9 mouse cellular contexts compared by ENCODE assay signal in the genomic region with DNA sequence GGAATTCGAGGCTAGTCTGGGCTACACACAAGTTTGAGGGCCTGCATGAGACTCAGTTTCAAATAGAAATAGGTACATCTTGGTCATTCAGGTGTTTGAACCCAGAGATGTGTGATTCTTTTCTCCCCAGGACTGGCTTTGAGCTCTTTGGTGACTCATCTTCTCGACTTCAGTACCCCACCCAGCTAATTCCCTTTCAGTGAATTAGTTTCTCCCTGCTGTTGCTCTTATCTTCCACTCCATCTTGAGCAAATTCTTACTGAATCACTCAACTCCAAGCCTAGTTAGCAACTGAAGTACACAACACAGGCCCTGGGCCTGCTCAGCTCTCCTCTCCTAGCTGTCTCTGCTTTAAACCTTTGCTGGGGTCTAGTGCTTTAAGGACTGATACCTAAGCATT. TPM values are rescaled to one million over a fixed set of nuclear protein-coding genes. Genes with fewer than 3 reads are reported as not detected.
A peak's percentile ranks its signal among the peaks of the same experiment; 100 is the strongest.
DNase-seq lines count a peak whose midpoint lies in the region; ATAC-seq and TF ChIP-seq lines count a peak whose summit lies in the region.
"Had no signal": no experiment of that assay in that cellular context is flagged by ENCODE, and none has a peak within 500 bp of the region (broad histone marks: within the 10 kb centered on the region; RNA-seq: fewer than 3 reads in every experiment).

No protein-coding gene starts in this region.

- H3K4me1 ChIP-seq in CH12.LX (ENCODE audit: control insufficient read depth in 1 of 2, insufficient read depth in 2 of 2): peaks cover 10 to 34% of the 10 kb centered on the region in 2 experiments
- H3K4me1 ChIP-seq in forebrain, embryonic 11.5 days (replicated peaks; ENCODE audit: control insufficient read depth, insufficient read depth, low read length): peaks cover 7% of the 10 kb centered on the region; the same call in 1 of the 2 replicates
- H3K4me1 ChIP-seq in liver, embryonic 13.5 days (replicated peaks): peaks cover 38% of the 10 kb centered on the region

- no peaks in the 10 kb centered on the region for H3K27me3 ChIP-seq in CH12.LX (replicated peaks)
- H3K27me3 ChIP-seq in forebrain, embryonic 11.5 days (ENCODE audit: control insufficient read depth, insufficient read depth, low read length): no peaks in the 10 kb centered on the region
- H3K27me3 ChIP-seq in liver, embryonic 13.5 days: no peaks in the 10 kb centered on the region

- TF ChIP-seq CTCF in CH12.LX (conservative IDR thresholded peaks at IDR 0.05 in 1 of 2, IDR thresholded peaks at IDR 0.05 in 1 of 2; ENCODE audit: low read depth in 2 of 2, low read length in 2 of 2): no peak

- no peak for TF ChIP-seq RAD21 in CH12.LX (IDR thresholded peaks at IDR 0.05; ENCODE audit: low read depth, low read length)

- peaks cover 26 to 41% of the 10 kb centered on the region in 2 experiments for H3K36me3 ChIP-seq in CH12.LX (replicated peaks in 1 of 2; ENCODE audit: control insufficient read depth in 1 of 2, insufficient read depth in 1 of 2, low read length in 1 of 2)
- H3K36me3 ChIP-seq in forebrain, embryonic 11.5 days (ENCODE audit: control insufficient read depth, insufficient read depth, low read length): peaks cover 8% of the 10 kb centered on the region; the same call in 1 of the 2 replicates
- H3K36me3 ChIP-seq in liver, embryonic 13.5 days: peaks cover 30% of the 10 kb centered on the region

- H3K9me3 ChIP-seq in CH12.LX (replicated peaks; ENCODE audit: low read length): no peaks in the 10 kb centered on the region
- no peaks in the 10 kb centered on the region for H3K9me3 ChIP-seq in forebrain, embryonic 11.5 days (ENCODE audit: control insufficient read depth, low read length)
- H3K9me3 ChIP-seq in liver, embryonic 13.5 days (replicated peaks): no peaks in the 10 kb centered on the region

- ATAC-seq in forebrain, embryonic 11.5 days (replicated peaks; ENCODE audit: low FRiP score): no peak
- peak; percentile 4; the same call in 1 of the 2 replicates for ATAC-seq in liver, embryonic 13.5 days (ENCODE audit: low read depth)

- H3K27ac ChIP-seq in CH12.LX (ENCODE audit: insufficient read depth, low read depth): peak overlapping the region; percentile 9; the same call in 1 of the 2 replicates
- no peak overlapping the region for H3K27ac ChIP-seq in forebrain, embryonic 11.5 days (ENCODE audit: low read depth, low read length)
- H3K27ac ChIP-seq in liver, embryonic 13.5 days: peak overlapping the region; percentile 93

- peak; percentile 73 for DNase-seq in 416B (ENCODE audit: low read depth)
- DNase-seq in CH12.LX (ENCODE audit: extremely low read depth): no peak
- DNase-seq in forebrain, embryonic 11.5 days (ENCODE audit: low spot score): no peak
- DNase-seq in liver, embryonic 13.5 days: no peak
- DNase-seq in layer of hippocampus, postnatal 14 days (ENCODE audit: low spot score in 2 of 2): no peak
- DNase-seq in ovary, postnatal 14 days (ENCODE audit: low spot score): no peak
- no peak for DNase-seq in cerebellum, adult 9-11 months
- DNase-seq in layer of hippocampus, adult 9-11 months: no peak
- DNase-seq: spleen, adult 18-20 months had no signal

- 80% methylated on average over 2 of the region's 2 CpGs for WGBS in forebrain, embryonic 11.5 days
- WGBS in liver, embryonic 13.5 days (ENCODE audit: insufficient replicate concordance): 20% methylated on average over 2 of the region's 2 CpGs

- peak overlapping the region; percentile 66 to 98 (median 85) for H3K4me3 ChIP-seq in CH12.LX (replicated peaks in 1 of 3; ENCODE audit: low read depth in 2 of 3, low read length in 2 of 3, poor library complexity in 1 of 3)
- peak overlapping the region; percentile 90 for H3K4me3 ChIP-seq in forebrain, embryonic 11.5 days (ENCODE audit: low read depth, low read length)
- peak overlapping the region; percentile 95 for H3K4me3 ChIP-seq in liver, embryonic 13.5 days (replicated peaks)

- in situ Hi-C loops in CH12.LX (cut with MboI; ENCODE audit: low pct_ligation_motif_present, low pct_unique_long_range_greater_than_20kb, low sequenced_read_pairs): no loop called here

- TF ChIP-seq EP300 in CH12.LX (IDR thresholded peaks at IDR 0.05; ENCODE audit: low read length): no peak

- TF ChIP-seq POLR2A in CH12.LX (IDR thresholded peaks at IDR 0.05; ENCODE audit: low read depth, low read length): no peak

- H3K9ac ChIP-seq in CH12.LX (ENCODE audit: insufficient read depth, low read depth): peak overlapping the region; percentile 86
- H3K9ac ChIP-seq in forebrain, embryonic 11.5 days (ENCODE audit: low read length): no peak overlapping the region
- peak overlapping the region; percentile 92 for H3K9ac ChIP-seq in liver, embryonic 13.5 days

- peaks cover 50% of the 10 kb centered on the region for H3K79me2 ChIP-seq in CH12.LX (replicated peaks; ENCODE audit: control insufficient read depth, extremely low read depth, insufficient read depth, poor library complexity, severe bottlenecking)

- dilution Hi-C loops in CH12.LX (cut with MboI; ENCODE audit: extremely low pct_ligation_motif_present, extremely low pct_unique_long_range_greater_than_20kb, low sequenced_read_pairs): no loop called here

- peak overlapping the region; percentile 96 for H3K4me2 ChIP-seq in CH12.LX (ENCODE audit: insufficient read depth, low read depth, poor library complexity, severe bottlenecking)
- H3K4me2 ChIP-seq in forebrain, embryonic 11.5 days (ENCODE audit: low read depth, low read length, severe bottlenecking): peak overlapping the region; percentile 84
- peak overlapping the region; percentile 78 for H3K4me2 ChIP-seq in liver, embryonic 13.5 days

TF ChIP-seq in CH12.LX, 34 proteins besides CTCF, POLR2A, EP300 and RAD21:
- TF ChIP-seq E2F4 (IDR thresholded peaks at IDR 0.05; ENCODE audit: insufficient replicate concordance, low read depth, low read length) (no peak), IRF4 (IDR thresholded peaks at IDR 0.05; ENCODE audit: low read depth, low read length) (no peak), USF1 (IDR thresholded peaks at IDR 0.05; ENCODE audit: low read depth, low read length) (no peak), ZNF384 (IDR thresholded peaks at IDR 0.05; ENCODE audit: low read depth, low read length) (no peak), SIN3A (IDR thresholded peaks at IDR 0.05; ENCODE audit: low read length) (no peak), KAT2A (IDR thresholded peaks at IDR 0.05; ENCODE audit: insufficient replicate concordance, low read length) (no peak), MEF2A (IDR thresholded peaks at IDR 0.05; ENCODE audit: borderline replicate concordance, low read depth, low read length) (no peak), ZMIZ1 (IDR thresholded peaks at IDR 0.05; ENCODE audit: low read depth, low read length) (no peak), USF2 (conservative IDR thresholded peaks at IDR 0.05; ENCODE audit: low read depth, low read length) (no peak), MAZ (IDR thresholded peaks at IDR 0.05; ENCODE audit: low read depth, low read length) (no peak), MXI1 (IDR thresholded peaks at IDR 0.05; ENCODE audit: low read depth, low read length) (no peak), NELFE (IDR thresholded peaks at IDR 0.05; ENCODE audit: low read depth, low read length) (no peak), CHD1 (IDR thresholded peaks at IDR 0.05; ENCODE audit: low read depth, low read length) (no peak)

RNA-seq across cellular contexts. Expression of gene Ddx39, which starts 1.6 kb away (rescaled TPM):
- total RNA-seq in CH12.LX (2012; rRNA removed) (194 and 278 TPM in 2 replicates), CH12.LX (2014; rRNA removed) (339 and 372 TPM in 2 replicates)
- 231 and 232 TPM in 2 replicates for polyA plus RNA-seq in CH12.LX (2012; ENCODE audit: insufficient read length, low read depth)
- polyA plus RNA-seq in forebrain, embryonic 11.5 days (2014; fragmentation: Nextera tagmentation; extraction: Ambion mirVana): 251 and 267 TPM in 2 replicates
- polyA plus RNA-seq in liver, embryonic 13.5 days (2015; fragmentation: Nextera tagmentation; extraction: Ambion mirVana): 291 and 294 TPM in 2 replicates
- total RNA-seq in layer of hippocampus, postnatal 14 days (2021): 10 to 100 TPM; 17.9 to 19.2 TPM

RNA-seq across cellular contexts. Expression of gene Pkn1, which starts 17.6 kb away (rescaled TPM):
- total RNA-seq in CH12.LX (2012; rRNA removed): 44.6 and 47.8 TPM in 2 replicates
- 28.1 and 33.5 TPM in 2 replicates for total RNA-seq in CH12.LX (2014; rRNA removed)
- polyA plus RNA-seq in CH12.LX (2012; ENCODE audit: insufficient read length, low read depth): 58.8 and 60.3 TPM in 2 replicates
- polyA plus RNA-seq in forebrain, embryonic 11.5 days (2014; fragmentation: Nextera tagmentation; extraction: Ambion mirVana): 28.3 and 31.6 TPM in 2 replicates
- polyA plus RNA-seq in liver, embryonic 13.5 days (2015; fragmentation: Nextera tagmentation; extraction: Ambion mirVana): 11.5 and 11.8 TPM in 2 replicates
- total RNA-seq in layer of hippocampus, postnatal 14 days (2021): 10 to 100 TPM; 53.6 TPM

RNA-seq across cellular contexts. Expression of gene Adgre5, which starts 24.6 kb away (rescaled TPM):
- total RNA-seq in CH12.LX (2012; rRNA removed) (23.6 and 27.4 TPM in 2 replicates), CH12.LX (2014; rRNA removed) (0.54 and 0.66 TPM in 2 replicates)
- polyA plus RNA-seq in CH12.LX (2012; ENCODE audit: insufficient read length, low read depth): 3.7 and 5.9 TPM in 2 replicates
- 12.2 and 12.6 TPM in 2 replicates for polyA plus RNA-seq in forebrain, embryonic 11.5 days (2014; fragmentation: Nextera tagmentation; extraction: Ambion mirVana)
- polyA plus RNA-seq in liver, embryonic 13.5 days (2015; fragmentation: Nextera tagmentation; extraction: Ambion mirVana): 8.9 and 11.1 TPM in 2 replicates
- total RNA-seq in layer of hippocampus, postnatal 14 days (2021): 10 to 100 TPM; 11.9 to 12.6 TPM

RNA-seq across cellular contexts. Expression of gene Ptger1, which starts 50.1 kb away (rescaled TPM):
- total RNA-seq in CH12.LX (2012; rRNA removed): 3.3 and 4.0 TPM in 2 replicates
- not detected in 2 replicates for total RNA-seq in CH12.LX (2014; rRNA removed)
- polyA plus RNA-seq in CH12.LX (2012; ENCODE audit: insufficient read length, low read depth): 2.6 and 7.6 TPM in 2 replicates
- 0.47 and 0.60 TPM in 2 replicates for polyA plus RNA-seq in forebrain, embryonic 11.5 days (2014; fragmentation: Nextera tagmentation; extraction: Ambion mirVana)
- polyA plus RNA-seq in liver, embryonic 13.5 days (2015; fragmentation: Nextera tagmentation; extraction: Ambion mirVana): 0.06 and 0.32 TPM in 2 replicates
- total RNA-seq in layer of hippocampus, postnatal 14 days (2021): 1 to 10 TPM; 1.3 to 1.9 TPM
